Mouse (Mus musculus): ENCODE measurements around the gene Ptpn9. TPM values are rescaled to one million over a fixed set of nuclear protein-coding genes. Genes with fewer than 3 reads are reported as not detected.

Ptpn9 gene
- total RNA-seq, 2 experiments from 2014 or later: 9.8 to 12.6 TPM

GRCm38 (mm10) chr9:57013756-57014155, 19.0 kb downstream of the Ptpn9 start:
- no peak for ATAC-seq (ENCODE audit: poor library complexity, severe bottlenecking)

DNA sequence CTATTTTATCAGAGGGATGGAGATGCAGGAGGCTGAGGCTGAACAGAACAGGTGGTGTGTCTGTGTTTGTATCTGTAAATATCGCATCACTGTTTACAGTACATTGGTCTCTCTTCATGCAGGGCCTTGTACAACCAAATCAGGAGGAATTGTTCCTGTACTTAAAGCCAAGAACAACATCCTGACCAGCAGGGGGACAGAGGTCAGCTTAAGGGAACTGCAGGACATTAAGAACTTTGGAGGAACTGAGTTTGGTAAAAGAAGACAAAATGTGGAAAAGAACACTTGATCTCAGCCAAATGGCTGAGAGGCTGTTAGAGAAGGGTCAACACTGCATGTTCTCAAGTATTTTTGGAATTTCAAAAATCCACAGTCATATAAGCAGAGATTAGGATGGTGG, 20.0 kb downstream of the Ptpn9 start:
- ATAC-seq (ENCODE audit: poor library complexity, severe bottlenecking): no peak

DNA sequence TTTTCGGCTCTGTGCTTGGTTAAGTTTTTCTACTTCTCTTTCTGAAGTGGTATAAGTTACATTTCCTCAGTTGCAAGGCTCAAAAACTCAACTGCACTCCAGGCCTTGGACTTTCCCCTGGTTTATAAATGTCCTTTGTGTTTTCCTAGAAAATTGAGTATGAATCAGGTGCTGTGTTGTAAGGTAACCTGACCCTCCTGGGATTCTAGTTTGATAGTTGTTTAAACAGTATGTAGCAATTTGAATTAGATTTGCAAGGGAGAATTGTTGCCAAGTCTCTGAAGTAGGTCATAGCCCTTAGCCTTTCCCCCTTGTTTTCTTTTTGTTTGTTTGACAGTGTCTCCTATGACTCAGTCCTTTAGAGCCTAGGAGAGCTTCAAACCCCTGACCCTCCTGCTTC, 22.9 kb downstream of the Ptpn9 start:
- no peak for ATAC-seq (ENCODE audit: poor library complexity, severe bottlenecking)

DNA sequence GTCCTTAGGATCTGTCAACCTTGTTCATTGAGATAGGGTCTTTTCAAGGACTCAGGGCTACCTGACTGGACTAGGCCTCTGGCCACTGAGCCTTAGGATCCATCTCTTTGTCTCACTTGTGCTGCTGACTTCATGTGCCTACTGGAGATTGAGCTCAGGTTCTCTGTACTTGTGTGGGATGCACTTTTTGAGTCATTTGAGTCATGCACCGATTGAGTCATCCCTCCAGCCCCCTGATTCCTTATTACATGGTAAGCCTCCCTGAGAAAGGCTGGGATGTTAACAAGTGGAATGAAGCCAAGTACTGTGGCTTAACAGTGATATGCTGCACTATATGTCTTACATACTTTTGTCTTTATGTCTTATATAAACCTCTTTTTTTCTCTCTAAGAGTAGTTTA, 37.0 kb downstream of the Ptpn9 start:
- no peak for ATAC-seq (ENCODE audit: poor library complexity, severe bottlenecking)

DNA sequence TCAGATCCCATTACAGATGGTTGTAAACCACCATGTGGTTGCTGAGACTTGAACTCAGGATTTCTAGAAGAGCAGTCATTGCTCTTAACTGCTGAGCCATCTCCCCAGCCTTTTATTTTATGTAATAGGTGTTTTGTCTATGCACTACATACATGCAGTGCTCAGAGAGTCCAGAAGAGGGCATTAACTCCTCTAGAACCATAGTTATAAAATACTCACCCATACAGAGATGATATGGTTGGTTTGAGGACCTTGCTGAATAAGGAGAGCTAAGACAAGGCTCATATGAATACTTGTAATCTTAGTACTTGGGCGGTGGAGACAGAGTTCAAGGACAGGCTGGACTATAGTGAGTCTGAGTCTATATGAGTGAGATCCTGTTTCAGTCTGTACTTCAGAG, 61.5 kb downstream of the Ptpn9 start:
- peak; percentile 63 for ATAC-seq (ENCODE audit: poor library complexity, severe bottlenecking)

DNA sequence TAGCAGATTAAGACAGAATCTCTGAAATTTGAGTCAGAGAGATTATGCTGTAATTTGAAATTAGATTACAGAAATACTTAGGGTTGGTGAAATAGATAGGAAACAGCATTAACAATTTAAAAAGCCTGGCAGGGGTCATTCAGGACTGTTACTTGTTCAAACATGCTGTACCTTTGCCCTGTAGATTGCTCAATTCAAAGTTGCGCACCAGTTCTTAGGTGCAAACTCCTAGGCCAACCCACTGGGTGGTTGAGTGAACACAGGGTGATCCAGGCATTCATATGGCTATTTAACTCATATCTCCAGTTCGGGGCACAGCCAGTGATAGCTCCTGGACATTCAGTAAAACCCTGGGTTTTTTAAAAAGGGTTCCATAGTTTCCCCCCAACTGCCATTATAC, 69.4 kb downstream of the Ptpn9 start:
- no peak for ATAC-seq (ENCODE audit: poor library complexity, severe bottlenecking)

- ATAC-seq (ENCODE audit: poor library complexity, severe bottlenecking): no peak
Observed at GRCm38 (mm10) chr9:57068266-57068665, 73.5 kb downstream of the Ptpn9 start.

GRCm38 (mm10) chr9:57070262-57070661, 75.5 kb downstream of the Ptpn9 start:
- ATAC-seq (ENCODE audit: poor library complexity, severe bottlenecking): no peak

DNA sequence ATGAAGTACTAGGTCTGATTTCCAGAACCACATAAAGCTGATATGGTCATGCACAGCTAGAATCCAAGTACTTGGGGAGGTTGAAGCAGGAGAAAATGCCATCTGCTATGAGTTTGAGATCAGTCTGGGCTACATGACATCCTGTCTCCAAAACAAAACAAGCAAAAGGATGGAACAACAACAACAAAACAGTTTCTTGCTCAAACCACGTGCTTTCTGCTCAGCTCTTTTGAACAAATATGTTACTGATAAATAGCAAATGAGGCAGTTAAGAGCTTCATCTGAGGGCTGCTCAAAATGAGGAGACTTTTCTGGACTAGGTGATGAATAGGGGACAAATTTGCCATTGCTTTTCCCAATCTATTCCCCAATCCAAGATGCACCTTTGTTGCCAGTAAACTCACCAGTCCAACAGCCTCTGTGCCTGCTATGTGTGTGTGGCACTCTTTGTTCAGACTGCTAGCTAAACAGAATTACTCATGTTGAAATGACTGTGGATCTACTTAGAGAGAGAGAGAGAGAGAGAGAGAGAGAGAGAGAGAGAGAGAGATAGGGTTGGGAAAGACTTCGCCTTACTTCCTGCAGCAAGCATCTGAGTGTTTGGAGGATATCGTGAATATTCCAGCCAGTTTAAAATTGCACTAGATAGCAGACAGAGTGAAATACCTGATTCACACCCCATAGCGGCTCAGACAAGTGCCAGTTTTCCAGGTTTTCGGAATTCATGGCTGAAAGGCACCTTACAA, 76.2 kb downstream of the Ptpn9 start:
- ATAC-seq (ENCODE audit: poor library complexity, severe bottlenecking): no peak

DNA sequence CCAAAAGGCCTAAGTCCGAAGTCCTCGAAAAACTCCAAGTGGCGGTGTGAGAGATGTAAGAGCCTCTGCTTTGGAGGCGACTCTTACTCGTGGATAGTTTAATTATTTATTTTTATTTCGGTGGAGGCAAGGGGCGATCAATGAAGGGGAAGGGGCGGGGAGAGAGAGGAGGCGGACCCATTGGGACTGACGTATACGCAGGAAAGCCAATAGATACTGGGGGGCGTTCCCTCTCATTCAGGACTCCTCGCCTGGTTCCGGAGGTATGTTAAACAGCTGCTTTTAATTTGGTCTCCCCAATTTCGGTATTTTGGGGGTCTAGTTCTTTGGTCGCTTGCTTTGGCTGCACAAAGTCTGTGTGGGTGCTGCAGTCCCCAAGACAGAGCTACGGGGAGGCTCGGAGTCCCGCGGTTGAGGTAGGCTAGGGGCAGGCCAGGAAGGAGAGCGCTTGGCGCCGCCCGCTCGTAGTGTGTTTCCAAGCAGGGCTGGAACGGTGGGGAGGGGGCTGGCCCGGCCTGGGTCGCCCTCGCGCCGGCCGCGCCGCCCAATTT, 77.2 kb downstream of the Ptpn9 start, which contains the start of gene Sin3a:
Gene Sin3a, plus strand, starts transcription at position 240 of the 551 bp plus-strand sequence.
- ATAC-seq (ENCODE audit: poor library complexity, severe bottlenecking): no peak

GRCm38 (mm10) chr9:57072526-57072988, 77.8 kb downstream of the Ptpn9 start:
- no peak for ATAC-seq (ENCODE audit: poor library complexity, severe bottlenecking)

GRCm38 (mm10) chr9:57072989-57073789, 78.5 kb downstream of the Ptpn9 start:
- peak; percentile 44 for ATAC-seq (ENCODE audit: poor library complexity, severe bottlenecking)

DNA sequence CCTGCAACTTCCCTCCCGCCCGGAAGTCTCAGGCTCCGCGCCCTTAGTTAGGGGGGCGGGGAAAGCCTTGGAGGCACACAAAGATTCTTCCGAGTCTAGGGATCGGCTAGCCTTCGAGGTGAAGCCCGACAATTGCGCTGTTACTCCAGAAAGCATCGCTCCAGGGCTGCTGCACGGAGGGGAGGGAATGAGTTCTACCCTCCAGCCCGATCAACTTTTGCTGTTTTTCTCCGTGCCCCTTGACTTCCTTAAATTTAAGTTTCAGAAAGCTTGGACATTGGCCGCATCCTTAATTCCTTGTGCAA, 79.0 kb downstream of the Ptpn9 start:
- no peak for ATAC-seq (ENCODE audit: poor library complexity, severe bottlenecking)

GRCm38 (mm10) chr9:57074171-57074821, 79.6 kb downstream of the Ptpn9 start:
- no peak for ATAC-seq (ENCODE audit: poor library complexity, severe bottlenecking)

DNA sequence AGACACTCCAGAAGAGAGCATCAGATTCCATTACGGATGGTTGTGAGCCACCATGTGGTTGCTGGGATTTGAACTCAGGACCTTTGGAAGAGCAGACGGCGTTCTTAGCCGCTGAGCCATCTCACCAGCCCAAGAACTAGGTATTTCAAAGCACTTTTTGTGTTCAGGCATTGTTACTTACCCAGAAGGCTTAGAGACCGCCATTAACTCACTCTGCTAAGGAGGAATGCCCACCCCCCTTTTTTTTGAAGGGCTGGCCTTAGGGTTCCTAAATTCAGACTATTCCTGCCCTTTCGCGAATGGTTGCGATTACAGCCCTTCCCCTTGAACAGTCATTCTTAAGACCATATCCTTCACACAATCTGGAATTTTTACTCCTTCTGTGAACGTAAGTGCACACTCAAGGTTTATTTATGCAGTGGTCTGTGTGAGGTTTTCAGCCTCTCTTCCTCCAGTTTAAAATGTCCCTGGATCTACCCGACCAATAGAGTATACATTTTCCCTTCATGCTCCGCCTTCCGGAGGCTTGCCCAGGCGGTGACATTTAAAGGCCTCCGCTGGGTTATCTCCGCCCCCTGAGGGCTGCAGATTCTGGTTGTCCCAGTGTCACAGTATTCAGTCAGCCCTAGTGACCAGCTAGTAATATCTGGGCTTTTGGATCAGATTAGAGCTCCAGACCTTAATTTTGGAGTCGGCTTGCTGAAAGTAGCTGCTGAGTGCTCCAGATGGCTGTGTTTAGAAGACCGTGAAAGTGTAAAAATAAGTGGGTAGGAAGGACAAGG, 80.3 kb downstream of the Ptpn9 start:
- no peak for ATAC-seq (ENCODE audit: poor library complexity, severe bottlenecking)

DNA sequence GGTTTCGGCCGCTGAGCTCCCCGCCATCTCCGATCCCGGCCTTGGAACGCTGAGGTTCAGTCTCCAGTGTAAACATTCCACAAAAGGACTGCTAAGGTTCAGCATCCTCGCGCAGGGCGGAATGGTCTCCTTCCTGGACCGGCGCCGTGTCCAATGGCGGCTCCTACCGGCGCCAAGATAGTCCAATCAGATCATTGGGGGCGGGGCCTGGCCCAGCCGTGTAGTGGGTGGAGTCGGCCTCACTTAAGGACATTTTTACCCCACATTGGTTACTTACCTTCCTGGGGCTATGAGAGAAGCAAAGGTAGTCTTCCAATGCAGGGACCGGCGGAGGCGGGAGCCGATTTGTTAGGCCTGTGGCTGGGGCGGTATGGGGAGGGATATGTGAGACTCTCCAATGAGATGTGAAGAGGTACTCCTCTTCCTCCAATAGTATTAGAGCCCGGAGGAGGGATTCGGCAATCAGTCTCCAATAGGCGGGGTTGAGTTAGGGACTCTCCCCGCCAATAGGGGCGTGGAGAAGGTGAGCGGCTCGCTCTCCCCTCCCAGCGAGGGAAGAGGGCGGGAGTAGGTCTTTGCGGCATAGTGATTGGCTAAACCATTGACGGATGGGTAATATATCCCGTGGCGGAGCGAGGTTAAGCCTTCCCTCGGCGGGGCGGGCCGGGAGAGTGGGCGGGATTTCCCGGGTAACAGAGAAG, 81.1 kb downstream of the Ptpn9 start:
- peak; percentile 53 for ATAC-seq (ENCODE audit: poor library complexity, severe bottlenecking)

GRCm38 (mm10) chr9:57076701-57077660, 82.3 kb downstream of the Ptpn9 start:
- ATAC-seq (ENCODE audit: poor library complexity, severe bottlenecking): peak; percentile 19

- no peak for ATAC-seq (ENCODE audit: poor library complexity, severe bottlenecking)
Observed at GRCm38 (mm10) chr9:57082236-57082635, 87.5 kb downstream of the Ptpn9 start.

All from megakaryocyte, adult 5-6 weeks (primary cell).